Mouse (Mus musculus) megakaryocyte, embryonic 14.5 days (primary cell): ENCODE measurements around the gene Prkd2. TPM values are rescaled to one million over a fixed set of nuclear protein-coding genes. Genes with fewer than 3 reads are reported as not detected.

Experiments
- H3K27me3 ChIP-seq: replicated peaks from 2 replicates; pipeline ENCODE3; 2012; ENCODE audit warnings: inconsistent platforms
- H3K36me3 ChIP-seq: replicated peaks from 2 replicates; pipeline ENCODE3; 2012; ENCODE audit warnings: low read length, inconsistent platforms, mixed read lengths
- H3K4me1 ChIP-seq: 2 replicates; pipeline ENCODE4 v1.6.1; 2012; ENCODE audit warnings: inconsistent platforms
- H3K4me3 ChIP-seq: replicated peaks from 2 replicates; pipeline ENCODE3; 2012; ENCODE audit warnings: moderate library complexity, mild to moderate bottlenecking, inconsistent platforms
- H3K9me3 ChIP-seq: 2 replicates; pipeline ENCODE4 v1.6.1; 2012; ENCODE audit warnings: inconsistent platforms
- FLI1 ChIP-seq: IDR thresholded peaks from 2 replicates; pipeline ENCODE4 v1.6.1; 2012; ENCODE audit warnings: low read length, inconsistent platforms, mixed read lengths
- GATA1 ChIP-seq: IDR thresholded peaks from 3 replicates; pipeline ENCODE4 v1.6.1; 2012; ENCODE audit warnings: mixed read lengths, low read length, inconsistent platforms, borderline replicate concordance
- polyA plus RNA-seq: library from polyadenylated mRNA; stranded (reverse); fragments of >175 nt; gene quantifications from 2 replicates; pipeline ENCODE4 v1.2.3, GENCODE M21; 2012; ENCODE audit warnings: low replicate concordance; ENCODE audit not compliant: insufficient read depth

The Prkd2 gene
- polyA plus RNA-seq, 1 experiment = 70.1 TPM

DNA sequence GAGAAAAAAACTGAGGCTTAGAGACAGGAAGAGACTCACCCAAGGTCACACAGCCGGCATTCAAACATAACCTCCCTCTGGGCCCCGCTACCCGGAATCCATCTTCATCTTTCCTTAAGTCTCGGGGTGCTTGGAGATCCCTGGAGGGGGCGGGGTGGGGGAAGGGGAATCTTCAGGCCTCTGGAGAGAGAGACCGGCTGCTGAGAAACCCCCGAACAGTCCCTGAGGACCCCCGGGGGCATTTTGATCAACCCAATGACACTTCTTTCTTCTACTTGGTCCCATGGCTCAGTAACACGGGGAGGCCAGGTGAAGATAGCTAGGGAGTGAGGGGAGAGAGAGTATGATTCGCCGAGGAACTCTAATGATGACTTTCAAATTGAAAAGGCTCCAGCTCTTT, 33.3 kb downstream of the Prkd2 start:
- peaks cover 51% of the 10 kb centered on the region for H3K4me1 ChIP-seq
- no peak for TF ChIP-seq FLI1
- no peak for TF ChIP-seq GATA1
- H3K36me3 ChIP-seq = peaks cover 19% of the 10 kb centered on the region
- no peaks in the 10 kb centered on the region for H3K9me3 ChIP-seq
- H3K27me3 ChIP-seq = peaks cover 18% of the 10 kb centered on the region
- no peak overlapping the region for H3K4me3 ChIP-seq

DNA sequence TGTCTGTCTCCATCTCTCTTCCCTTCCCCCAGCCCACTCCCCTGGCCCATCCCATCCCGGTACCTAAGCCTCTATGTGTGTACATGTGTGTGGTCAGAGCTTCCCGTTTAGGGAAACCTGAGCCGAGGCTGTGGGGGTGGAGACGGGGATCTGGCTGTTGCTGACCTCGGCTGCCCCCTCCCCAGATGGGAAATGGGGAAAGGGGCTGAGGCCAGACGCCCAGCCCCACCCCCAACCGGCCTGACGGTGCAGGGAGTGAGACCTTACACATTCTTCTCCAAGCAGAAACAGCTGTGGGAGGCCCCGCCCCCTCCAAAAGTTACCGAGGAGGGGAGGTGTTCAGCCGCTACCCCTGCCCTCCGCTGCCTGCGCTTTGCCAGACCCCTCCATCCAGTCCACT, 33.9 kb downstream of the Prkd2 start:
- Histone ChIP-seq H3K4me3 (peak overlapping the region; percentile 69), H3K36me3 (peaks cover 13% of the 10 kb centered on the region), H3K9me3 (no peaks in the 10 kb centered on the region), H3K27me3 (peaks cover 23% of the 10 kb centered on the region), H3K4me1 (peaks cover 51% of the 10 kb centered on the region)
- TF ChIP-seq FLI1 (no peak), GATA1 (no peak)

DNA sequence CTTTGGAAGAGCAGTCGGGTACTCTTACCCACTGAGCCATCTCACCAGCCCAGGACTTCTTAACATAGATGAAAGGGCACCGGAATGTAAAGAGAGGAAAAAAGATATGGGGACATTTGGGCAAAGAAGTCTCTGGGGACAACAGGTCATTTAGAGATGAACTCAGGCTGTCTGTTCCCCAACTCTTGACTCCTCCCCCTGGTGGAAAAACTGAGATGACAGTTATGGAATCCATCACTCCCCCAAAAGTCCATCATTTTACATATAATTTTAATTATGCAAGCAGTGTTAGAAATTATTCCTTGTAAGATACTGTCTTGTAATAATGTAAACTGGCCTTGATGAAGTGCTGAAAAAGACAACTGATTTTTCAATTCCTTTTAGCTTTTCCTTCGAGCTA, 35.0 kb downstream of the Prkd2 start:
- TF ChIP-seq FLI1 = no peak
- TF ChIP-seq GATA1 = no peak
- Histone ChIP-seq H3K9me3 (peaks cover 8% of the 10 kb centered on the region; the same call in 1 of the 2 replicates), H3K4me1 (peaks cover 51% of the 10 kb centered on the region), H3K36me3 (peaks cover 2% of the 10 kb centered on the region), H3K4me3 (no peak overlapping the region), H3K27me3 (peaks cover 31% of the 10 kb centered on the region)

DNA sequence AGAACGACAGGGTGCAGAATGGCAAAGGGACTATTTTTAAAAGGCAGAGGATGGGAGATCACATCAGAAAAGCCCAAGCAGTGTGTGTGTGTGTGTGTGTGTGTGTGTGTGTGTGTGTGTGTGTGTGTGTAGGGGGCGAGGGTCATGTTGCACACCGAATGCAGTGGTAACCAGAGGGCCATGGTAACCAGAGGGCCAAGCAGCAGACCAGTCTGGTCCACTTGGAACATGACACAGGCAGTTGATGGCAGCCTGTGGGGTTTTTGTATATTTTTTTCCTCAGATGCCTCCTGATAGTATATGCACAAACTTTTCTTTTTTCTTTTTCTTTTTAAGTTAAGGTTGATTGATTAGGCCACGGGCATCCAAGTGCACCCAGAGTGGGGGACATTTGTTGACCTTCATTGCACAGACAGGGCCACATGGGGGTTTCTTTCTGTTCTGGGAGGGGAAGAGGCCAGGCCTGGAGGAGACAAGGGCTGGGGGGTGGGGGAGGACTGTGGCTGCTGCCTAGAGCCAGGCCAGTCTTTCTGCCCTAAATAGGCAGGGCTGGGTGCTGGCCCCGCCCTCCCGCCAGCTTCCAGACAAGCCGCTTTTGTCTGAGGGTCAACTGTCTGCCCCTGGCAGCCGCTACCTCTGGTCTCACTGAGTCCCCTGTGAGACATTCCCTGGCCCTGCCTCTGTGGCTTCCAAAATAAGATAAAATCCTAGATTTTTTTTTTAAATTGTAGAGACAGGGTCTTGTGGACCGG, 37.3 kb downstream of the Prkd2 start:
- Histone ChIP-seq H3K4me1 (peaks cover 53% of the 10 kb centered on the region), H3K4me3 (no peak overlapping the region), H3K27me3 (peaks cover 50% of the 10 kb centered on the region), H3K36me3 (no peaks in the 10 kb centered on the region), H3K9me3 (peaks cover 14% of the 10 kb centered on the region)
- no peak for TF ChIP-seq FLI1
- no peak for TF ChIP-seq GATA1

DNA sequence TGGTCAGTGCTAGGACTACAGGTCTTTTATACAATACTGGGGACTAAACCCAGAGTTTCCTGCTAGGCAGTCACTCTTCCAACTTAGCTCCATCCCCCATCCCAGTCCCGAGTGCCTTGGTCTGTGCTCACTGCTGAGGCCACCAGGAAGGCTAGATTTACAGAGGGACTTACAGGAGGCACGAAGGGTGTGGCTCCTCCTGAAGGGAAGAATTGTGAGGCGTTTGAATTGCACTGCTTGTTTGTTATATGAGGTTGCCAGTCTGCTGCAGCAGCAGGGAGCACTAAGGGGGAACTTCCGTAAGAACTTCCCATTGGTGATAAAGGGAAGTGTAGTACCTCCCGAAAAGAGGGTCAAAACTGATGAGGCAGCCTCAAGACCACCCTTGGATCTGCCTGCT, 37.9 kb downstream of the Prkd2 start:
- H3K4me3 ChIP-seq = no peak overlapping the region
- peaks cover 51% of the 10 kb centered on the region for H3K4me1 ChIP-seq
- peaks cover 54% of the 10 kb centered on the region for H3K27me3 ChIP-seq
- TF ChIP-seq FLI1 (no peak), GATA1 (no peak)
- H3K9me3 ChIP-seq = peaks cover 20% of the 10 kb centered on the region
- H3K36me3 ChIP-seq = no peaks in the 10 kb centered on the region

DNA sequence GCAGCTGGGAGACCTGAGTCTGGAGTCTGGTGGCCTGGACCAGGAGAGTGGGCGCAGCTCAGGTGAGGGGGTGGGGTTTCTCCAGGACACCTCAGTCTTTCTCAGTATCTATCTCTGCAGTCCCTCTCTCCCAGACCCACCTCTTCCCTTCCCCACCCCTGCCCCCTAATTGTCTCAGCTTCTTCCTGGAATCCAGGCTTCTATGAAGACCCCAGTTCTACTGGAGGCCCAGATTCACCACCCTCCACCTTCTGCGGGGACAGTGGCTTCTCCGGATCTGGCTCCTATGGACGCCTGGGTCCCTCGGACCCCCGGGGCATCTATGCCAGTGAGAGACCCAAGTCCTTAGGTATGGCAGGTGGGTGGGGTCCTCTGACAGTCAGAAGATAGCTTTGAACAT, 40.5 kb downstream of the Prkd2 start:
- peaks cover 33% of the 10 kb centered on the region for H3K9me3 ChIP-seq
- H3K4me1 ChIP-seq = peaks cover 34% of the 10 kb centered on the region
- peaks cover 72% of the 10 kb centered on the region for H3K27me3 ChIP-seq
- H3K36me3 ChIP-seq = peaks cover 4% of the 10 kb centered on the region
- no peak overlapping the region for H3K4me3 ChIP-seq
- TF ChIP-seq GATA1 = no peak

DNA sequence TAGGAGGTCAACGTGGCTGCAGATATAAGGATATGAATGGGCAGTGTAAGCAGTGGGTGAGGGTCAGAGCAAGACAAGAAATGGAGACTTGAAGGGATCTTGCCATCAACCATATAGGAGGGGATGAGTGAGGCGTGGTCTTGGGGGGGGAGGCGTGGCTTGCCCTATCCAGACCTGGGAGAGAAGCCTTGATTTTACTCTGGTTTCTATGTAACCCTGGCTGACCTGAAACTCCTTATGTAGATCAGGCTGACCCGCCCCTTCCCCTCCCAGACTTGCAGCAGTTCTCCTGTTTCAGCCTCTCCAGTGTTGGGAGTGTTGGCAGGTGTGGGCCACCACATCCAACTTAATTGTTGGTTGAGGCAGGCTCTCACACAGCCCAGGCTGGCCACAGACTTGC, 41.6 kb downstream of the Prkd2 start:
- peaks cover 77% of the 10 kb centered on the region for H3K27me3 ChIP-seq
- peaks cover 4% of the 10 kb centered on the region for H3K36me3 ChIP-seq
- peaks cover 33% of the 10 kb centered on the region for H3K9me3 ChIP-seq
- no peak overlapping the region for H3K4me3 ChIP-seq
- no peak for TF ChIP-seq FLI1
- TF ChIP-seq GATA1 = no peak
- peaks cover 38% of the 10 kb centered on the region for H3K4me1 ChIP-seq

DNA sequence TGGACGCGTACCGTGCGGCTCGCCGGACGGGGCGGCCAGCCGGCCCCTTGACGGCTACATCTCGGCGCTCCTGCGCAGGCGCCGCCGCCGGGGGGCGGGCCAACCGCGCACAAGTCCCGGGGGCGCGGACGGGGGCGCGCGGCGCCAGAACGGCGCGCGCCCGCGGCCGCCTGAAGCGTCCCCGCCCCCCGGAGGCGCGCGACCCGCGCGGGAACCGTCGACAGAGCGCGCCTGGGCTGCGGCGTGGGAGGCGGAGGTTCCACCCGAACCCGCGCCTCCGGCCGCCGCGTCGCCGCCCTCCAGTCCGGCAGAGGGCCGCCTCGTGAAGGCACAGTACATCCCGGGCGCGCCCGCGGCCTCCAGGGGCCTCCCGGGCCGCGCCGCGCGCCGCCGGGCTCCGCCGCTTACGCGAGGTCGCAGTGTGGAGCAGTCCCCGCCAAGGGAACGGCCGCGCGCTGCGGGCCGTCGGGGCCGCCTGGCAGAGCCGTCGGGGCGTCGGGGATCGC, 42.6 kb downstream of the Prkd2 start:
- Histone ChIP-seq H3K4me3 (peak overlapping the region; percentile 70), H3K27me3 (peaks cover 82% of the 10 kb centered on the region), H3K9me3 (peaks cover 37% of the 10 kb centered on the region), H3K4me1 (peaks cover 28% of the 10 kb centered on the region), H3K36me3 (peaks cover 4% of the 10 kb centered on the region)
- TF ChIP-seq GATA1 (no peak), FLI1 (no peak)

DNA sequence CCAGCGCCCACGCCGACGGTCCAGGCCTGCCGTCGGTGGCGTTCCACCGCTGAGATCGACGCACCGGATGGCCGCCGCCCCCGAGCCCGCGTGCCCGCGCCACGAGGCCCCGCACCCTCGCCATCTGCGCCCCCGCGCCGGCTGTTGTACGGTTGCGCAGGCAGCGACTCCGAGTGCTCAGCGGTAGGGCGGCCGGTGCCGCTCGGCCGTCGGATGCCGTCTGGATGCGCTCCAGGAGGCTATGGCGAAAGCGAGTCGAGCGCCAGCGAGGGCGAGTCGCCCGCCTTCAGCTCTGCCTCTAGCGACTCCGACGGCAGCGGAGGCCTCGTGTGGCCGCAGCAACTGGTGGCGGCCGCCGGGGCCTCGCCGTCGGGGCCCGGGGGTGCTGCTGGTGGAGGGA, 43.2 kb downstream of the Prkd2 start:
- peaks cover 26% of the 10 kb centered on the region for H3K4me1 ChIP-seq
- H3K27me3 ChIP-seq = peaks cover 83% of the 10 kb centered on the region
- H3K9me3 ChIP-seq = peaks cover 37% of the 10 kb centered on the region
- TF ChIP-seq FLI1 = no peak
- no peak for TF ChIP-seq GATA1
- H3K36me3 ChIP-seq = peaks cover 4% of the 10 kb centered on the region
- H3K4me3 ChIP-seq = no peak overlapping the region

DNA sequence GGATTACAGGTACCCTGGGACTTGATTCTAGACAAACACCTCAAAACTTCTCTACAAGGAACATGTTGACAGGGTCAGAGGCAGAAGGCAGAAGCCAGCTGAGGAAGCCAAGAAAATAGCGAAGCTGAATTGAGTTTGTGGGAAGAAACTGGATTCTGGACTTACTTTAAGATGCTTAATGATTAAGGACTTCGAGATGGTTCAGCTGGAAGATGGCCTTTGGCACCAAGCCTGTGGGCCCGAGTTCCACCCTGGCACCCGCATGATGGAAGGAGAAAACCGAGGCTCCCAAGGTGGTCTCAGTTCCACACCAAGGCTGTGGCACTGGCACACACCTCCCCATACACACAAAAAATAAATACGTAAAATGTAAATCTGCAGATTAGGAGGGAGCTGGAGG, 47.8 kb downstream of the Prkd2 start:
- Histone ChIP-seq H3K4me3 (no peak overlapping the region), H3K27me3 (peaks cover 70% of the 10 kb centered on the region), H3K36me3 (peaks cover 4% of the 10 kb centered on the region), H3K9me3 (peaks cover 18% of the 10 kb centered on the region), H3K4me1 (peaks cover 56% of the 10 kb centered on the region)
- TF ChIP-seq FLI1 (no peak), GATA1 (no peak)
